In the genomic region with DNA sequence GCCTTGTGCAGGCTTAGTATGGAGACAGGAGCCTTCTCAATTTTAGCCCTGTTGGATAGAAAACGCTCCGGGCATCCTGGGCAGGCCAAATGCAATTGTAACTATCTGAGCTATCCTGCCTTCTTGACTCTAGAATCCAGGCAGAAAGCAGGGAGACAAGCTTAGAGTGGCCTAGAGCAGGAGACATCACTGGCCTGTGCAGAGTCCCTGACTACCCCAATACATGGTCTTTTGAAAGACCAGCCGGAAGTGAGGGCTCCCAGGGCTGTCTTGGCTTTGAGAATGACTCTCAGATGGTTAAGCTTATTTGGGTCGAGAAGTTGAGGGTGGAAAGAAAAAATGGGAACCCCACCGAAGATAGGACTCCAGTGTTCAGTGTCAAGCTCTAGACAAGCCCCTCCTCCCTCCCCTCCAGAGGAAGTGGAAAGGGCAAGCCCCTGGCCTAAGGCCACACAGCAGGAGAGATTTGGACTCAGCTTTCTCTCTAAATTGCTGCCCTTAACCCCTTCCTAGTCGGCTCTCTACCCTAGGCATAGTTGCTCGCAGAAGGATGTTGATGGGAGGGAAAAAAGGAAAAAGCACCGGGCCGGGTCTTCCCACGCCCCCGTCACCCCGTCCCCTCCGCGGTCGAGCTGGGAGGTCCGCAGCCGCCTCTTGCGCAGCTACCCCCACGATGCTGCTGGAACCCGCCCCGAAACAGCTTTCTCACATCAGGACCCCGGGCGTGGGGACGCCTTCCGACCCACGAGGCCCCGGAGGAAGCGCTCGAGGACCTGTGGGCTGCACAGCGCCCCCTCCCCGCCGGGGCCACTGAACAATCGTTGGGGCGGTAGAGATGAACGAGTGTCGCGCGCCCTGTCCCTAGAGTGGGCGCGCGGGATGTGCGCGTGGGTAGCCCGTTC, we compare ENCODE assay signal across 8 mouse cellular contexts.
DNase-seq lines count a peak whose midpoint lies in the region; ATAC-seq lines count a peak whose summit lies in the region.

No protein-coding gene starts in this region.

- H3K27ac ChIP-seq in liver, embryonic 13.5 days, result peak overlapping the region; percentile 73
- H3K27ac ChIP-seq in neural tube, embryonic 12.5 days, result peak overlapping the region; percentile 97

- no peaks in the 10 kb centered on the region for H3K9me3 ChIP-seq in liver, embryonic 13.5 days (replicated peaks)
- H3K9me3 ChIP-seq in neural tube, embryonic 12.5 days, result peaks cover 4% of the 10 kb centered on the region

- 5% methylated on average over 44 of the region's 44 CpGs for WGBS in liver, embryonic 13.5 days (ENCODE audit: insufficient replicate concordance)
- WGBS in neural tube, embryonic 12.5 days, result 3% methylated on average over 44 of the region's 44 CpGs

- H3K4me2 ChIP-seq in liver, embryonic 13.5 days, result peak overlapping the region; percentile 70
- H3K4me2 ChIP-seq in neural tube, embryonic 12.5 days (replicated peaks), result peak overlapping the region; percentile 76

- peaks cover 32% of the 10 kb centered on the region for H3K4me1 ChIP-seq in liver, embryonic 13.5 days (replicated peaks)
- H3K4me1 ChIP-seq in neural tube, embryonic 12.5 days, result peaks cover 57% of the 10 kb centered on the region

- DNase-seq in ovary, adult 18-20 months (ENCODE audit: low spot score), result peak; percentile 69
- no peak for DNase-seq in ovary, postnatal 10 days (ENCODE audit: low spot score)
- peak; percentile 84 to 86 for DNase-seq in cerebellum, postnatal 10 days
- DNase-seq in gastrocnemius, postnatal 25 days, result peak; percentile 80
- DNase-seq in induced T-regulatory cell, adult 2 months (ENCODE audit: low read depth), result peak; percentile 74
- DNase-seq in liver, embryonic 13.5 days, result no peak
- no peak for DNase-seq in MN1 (ENCODE audit: low spot score)

- ATAC-seq in liver, embryonic 13.5 days (ENCODE audit: low read depth), result peak; percentile 34; the same call in 1 of the 2 replicates
- ATAC-seq in neural tube, embryonic 12.5 days (ENCODE audit: low FRiP score, low read depth), result no peak

- no peaks in the 10 kb centered on the region for H3K36me3 ChIP-seq in liver, embryonic 13.5 days
- no peaks in the 10 kb centered on the region for H3K36me3 ChIP-seq in neural tube, embryonic 12.5 days

- H3K27me3 ChIP-seq in liver, embryonic 13.5 days, result peaks cover 62% of the 10 kb centered on the region
- H3K27me3 ChIP-seq in neural tube, embryonic 12.5 days (replicated peaks), result no peaks in the 10 kb centered on the region

- H3K4me3 ChIP-seq in liver, embryonic 13.5 days (replicated peaks), result peak overlapping the region; percentile 42
- H3K4me3 ChIP-seq in neural tube, embryonic 12.5 days, result peak overlapping the region; percentile 15

- H3K9ac ChIP-seq in liver, embryonic 13.5 days, result peak overlapping the region; percentile 58
- peak overlapping the region; percentile 73 for H3K9ac ChIP-seq in neural tube, embryonic 12.5 days

Comparison
In these comparisons a context has a peak if more than half of its experiments do, and no peak if none do; other contexts are left out.
1. DNase-seq: peak in ovary, adult 18-20 months (single experiment), cerebellum, postnatal 10 days (2 of 2), gastrocnemius, postnatal 25 days (single experiment) and induced T-regulatory cell, adult 2 months (single experiment); none in ovary, postnatal 10 days (single experiment), liver, embryonic 13.5 days (single experiment) and MN1 (single experiment).